ENCODE assay signal across 8 mouse cellular contexts in the genomic region with DNA sequence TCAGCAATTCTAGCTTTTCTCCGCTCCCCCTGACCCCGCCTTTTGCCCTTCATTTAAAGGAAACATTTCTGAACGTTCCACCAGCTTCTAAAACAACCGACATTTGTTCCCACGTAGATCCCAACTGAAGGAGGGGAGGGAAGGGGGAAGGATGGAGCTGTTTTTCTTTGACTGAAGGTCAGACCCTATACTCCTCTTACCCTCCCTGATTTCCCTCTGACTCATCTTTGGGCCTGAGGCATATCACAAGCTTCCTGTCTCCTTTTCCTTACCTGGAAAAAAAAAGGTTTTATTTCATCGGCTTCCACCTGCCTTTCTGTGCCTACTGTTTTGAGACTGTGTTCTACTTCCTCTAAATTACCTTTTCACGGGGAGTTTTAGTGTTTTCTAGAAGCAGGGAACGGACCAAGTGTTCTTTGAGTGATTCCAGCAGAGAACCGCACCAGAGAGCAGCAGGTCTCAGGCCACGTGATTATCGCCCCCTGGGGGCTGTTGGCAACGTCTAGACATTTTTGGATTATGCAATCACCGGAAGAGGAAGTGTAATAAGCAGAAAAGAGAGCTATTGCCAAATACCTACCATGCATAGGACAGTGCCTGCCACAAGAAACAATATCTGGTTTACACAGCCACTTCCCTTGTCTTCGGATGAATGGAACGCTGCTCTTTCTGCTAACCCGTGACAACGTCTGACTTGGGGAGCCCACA.
DNase-seq lines count a peak whose midpoint lies in the region; ATAC-seq and TF ChIP-seq lines count a peak whose summit lies in the region.

No protein-coding gene starts in this region.

- peak; percentile 93 for TF ChIP-seq EP300 in lung, postnatal 0 days (IDR thresholded peaks at IDR 0.05)

- intact Hi-C loops in left cerebral cortex, adult 2 months (cut with DNase I), result no loop called here

- H3K4me3 ChIP-seq in left cerebral cortex, adult 2 months, result no peak overlapping the region
- no peak overlapping the region for H3K4me3 ChIP-seq in kidney, adult 2 months (ENCODE audit: insufficient read depth, low read depth, low read length)
- no peak overlapping the region for H3K4me3 ChIP-seq in lung, postnatal 0 days (ENCODE audit: low read depth, low read length)

- ATAC-seq in granulocyte monocyte progenitor cell, adult 5-6 weeks (replicated peaks; ENCODE audit: poor library complexity, severe bottlenecking), result peak; percentile 95
- ATAC-seq in lung, postnatal 0 days, result peak; percentile 85

- WGBS in kidney, adult 2 months, result 21% methylated on average over 17 of the region's 17 CpGs
- WGBS in lung, postnatal 0 days, result 21% methylated on average over 17 of the region's 17 CpGs

- H3K9ac ChIP-seq in lung, postnatal 0 days (replicated peaks; ENCODE audit: low read depth), result no peak overlapping the region

- H3K4me1 ChIP-seq in kidney, adult 2 months (ENCODE audit: control insufficient read depth, insufficient read depth, low read length), result peaks cover 4% of the 10 kb centered on the region; the same call in 1 of the 2 replicates
- H3K4me1 ChIP-seq in lung, postnatal 0 days (ENCODE audit: insufficient read depth, low read depth, low read length), result no peaks in the 10 kb centered on the region

- no peak for TF ChIP-seq POLR2A in kidney, adult 2 months (IDR thresholded peaks at IDR 0.05; ENCODE audit: low read depth, low read length)

- no peaks in the 10 kb centered on the region for H3K27me3 ChIP-seq in kidney, adult 2 months (replicated peaks; ENCODE audit: control insufficient read depth, insufficient read depth, low read length)
- no peaks in the 10 kb centered on the region for H3K27me3 ChIP-seq in lung, postnatal 0 days (replicated peaks; ENCODE audit: insufficient read depth, low read length)

- H3K9me3 ChIP-seq in lung, postnatal 0 days (ENCODE audit: low read length), result no peaks in the 10 kb centered on the region

- peak overlapping the region; percentile 15; the same call in 1 of the 2 replicates for H3K4me2 ChIP-seq in lung, postnatal 0 days (replicated peaks; ENCODE audit: low read depth, low read length)

- peak in 1 of 2 experiments; percentile 45 for DNase-seq in left cerebral cortex, adult 2 months (ENCODE audit: extremely low spot score in 1 of 2, low spot score in 2 of 2)
- no peak for DNase-seq in left cerebral cortex, adult 18-20 months (ENCODE audit: low spot score in 2 of 2)
- peak; percentile 87 for DNase-seq in brain, adult 2 months (ENCODE audit: low read depth, low spot score)
- peak; percentile 76 for DNase-seq in kidney, adult 2 months
- peak; percentile 91 for DNase-seq in lung, postnatal 0 days (ENCODE audit: low spot score)
- DNase-seq in skeletal muscle tissue, adult 2 months (ENCODE audit: low read depth, low spot score), result peak; percentile 49
- no peak for DNase-seq in frontal cortex, postnatal 36 days (ENCODE audit: low spot score in 2 of 2)

- peak; percentile 2; the same call in 1 of the 2 replicates for TF ChIP-seq CTCF in left cerebral cortex, adult 2 months (IDR thresholded peaks at IDR 0.05)
- no peak for TF ChIP-seq CTCF in kidney, adult 2 months (conservative IDR thresholded peaks at IDR 0.05; ENCODE audit: insufficient read depth, insufficient read length, low read depth, low read length)
- peak; percentile 54 for TF ChIP-seq CTCF in lung, postnatal 0 days (IDR thresholded peaks at IDR 0.05)

- no peaks in the 10 kb centered on the region for H3K36me3 ChIP-seq in kidney, adult 2 months (ENCODE audit: control insufficient read depth, insufficient read depth, low read length)
- H3K36me3 ChIP-seq in lung, postnatal 0 days (ENCODE audit: insufficient read depth, low read length), result no peaks in the 10 kb centered on the region

- H3K27ac ChIP-seq in left cerebral cortex, adult 2 months, result no peak overlapping the region
- H3K27ac ChIP-seq in kidney, adult 2 months (ENCODE audit: insufficient read depth, low read depth, low read length), result no peak overlapping the region
- no peak overlapping the region for H3K27ac ChIP-seq in lung, postnatal 0 days (ENCODE audit: low read length)

Comparison
In these comparisons a context has a peak if more than half of its experiments do, and no peak if none do; other contexts are left out.
1. DNase-seq: peak in brain, adult 2 months (single experiment), kidney, adult 2 months (single experiment), lung, postnatal 0 days (single experiment) and skeletal muscle tissue, adult 2 months (single experiment); none in left cerebral cortex, adult 18-20 months (0 of 2) and frontal cortex, postnatal 36 days (0 of 2).